Mouse (Mus musculus) ovary, postnatal 10 days (tissue): Measurements from ENCODE around the gene Pou2af1.

ENCODE experiments used
- DNase-seq: peaks from one replicate; pipeline ENCODE4 v3.0.0; 2022; ENCODE audit warnings: low spot score

Pou2af1 gene

DNA sequence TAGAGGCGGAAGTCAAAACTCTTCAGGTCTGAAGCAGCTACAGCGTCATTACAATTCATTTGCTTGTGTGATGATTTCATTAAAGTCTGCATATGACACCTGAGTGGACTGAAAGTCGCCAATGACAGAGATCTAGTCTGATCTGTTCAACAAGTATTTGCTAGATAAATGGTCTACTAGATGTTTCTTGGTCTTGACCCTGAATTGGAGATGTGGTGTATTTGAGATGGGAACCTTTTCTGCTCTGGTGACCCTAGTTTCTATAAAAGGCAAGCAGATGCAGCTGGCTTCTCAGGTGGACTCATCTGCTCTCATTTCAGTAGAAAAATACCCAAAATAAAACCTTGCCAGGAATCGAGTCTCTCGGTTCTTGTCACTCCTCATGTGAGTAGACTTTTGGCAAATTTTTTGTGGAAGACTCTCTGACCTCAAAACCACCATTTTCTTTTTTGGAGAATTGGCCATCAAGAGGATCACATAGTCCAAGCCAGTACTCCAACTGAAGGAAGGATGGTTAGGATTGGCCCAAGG is 12.2 kb downstream of the Pou2af1 start:
- DNase-seq = no peak

DNA sequence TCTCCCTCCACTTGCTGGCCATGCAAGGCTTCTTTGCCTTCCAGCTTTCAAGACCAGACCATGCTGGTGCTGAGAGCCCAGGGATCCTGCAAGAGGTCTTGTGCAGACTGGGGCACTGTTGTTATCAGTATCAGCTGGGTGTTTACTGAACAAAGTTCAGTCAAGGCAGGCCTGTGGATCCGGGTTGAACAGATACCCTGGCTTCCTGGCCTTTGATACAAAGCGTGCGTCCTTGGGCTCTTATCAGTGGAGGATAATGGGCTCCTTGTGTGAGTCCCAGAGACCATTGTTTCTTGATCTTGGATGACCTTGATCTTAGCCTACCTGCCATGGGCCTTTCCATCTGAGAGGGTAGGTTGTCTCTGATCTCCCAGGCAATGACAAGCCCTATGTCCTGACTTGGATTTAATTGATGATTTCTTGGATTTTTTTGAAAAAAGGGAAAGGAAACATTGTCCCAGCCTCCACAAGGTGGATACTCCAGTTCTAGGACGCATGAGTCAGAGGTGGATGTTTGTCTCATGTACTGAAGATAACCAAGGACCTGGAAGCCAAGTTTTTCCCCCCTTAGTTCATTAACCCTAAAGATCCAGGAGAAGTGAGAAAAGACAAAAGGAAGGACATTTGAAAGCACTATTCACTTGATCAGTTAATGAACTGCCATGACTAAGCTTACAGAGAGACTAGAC is 17.3 kb downstream of the Pou2af1 start:
- DNase-seq = no peak

DNA sequence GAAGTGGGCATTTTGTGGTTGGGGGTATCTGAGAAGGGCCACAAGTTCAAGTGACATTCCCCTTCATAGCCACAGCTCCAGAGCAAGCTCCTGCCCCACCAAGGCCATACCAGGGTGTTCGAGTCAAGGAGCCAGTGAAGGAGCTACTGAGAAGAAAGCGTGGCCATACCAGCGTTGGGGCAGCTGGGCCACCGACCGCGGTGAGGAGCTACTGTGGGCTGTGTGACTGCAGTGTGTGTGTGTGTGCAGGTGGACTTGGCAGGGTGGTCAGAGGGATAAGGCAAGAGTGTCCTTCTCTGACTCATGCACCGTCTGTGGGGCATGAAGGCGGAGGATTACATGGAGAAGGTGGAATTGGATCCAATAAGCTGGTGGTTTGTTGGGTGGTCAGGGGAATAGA is 18.7 kb downstream of the Pou2af1 start:
- DNase-seq = no peak

DNA sequence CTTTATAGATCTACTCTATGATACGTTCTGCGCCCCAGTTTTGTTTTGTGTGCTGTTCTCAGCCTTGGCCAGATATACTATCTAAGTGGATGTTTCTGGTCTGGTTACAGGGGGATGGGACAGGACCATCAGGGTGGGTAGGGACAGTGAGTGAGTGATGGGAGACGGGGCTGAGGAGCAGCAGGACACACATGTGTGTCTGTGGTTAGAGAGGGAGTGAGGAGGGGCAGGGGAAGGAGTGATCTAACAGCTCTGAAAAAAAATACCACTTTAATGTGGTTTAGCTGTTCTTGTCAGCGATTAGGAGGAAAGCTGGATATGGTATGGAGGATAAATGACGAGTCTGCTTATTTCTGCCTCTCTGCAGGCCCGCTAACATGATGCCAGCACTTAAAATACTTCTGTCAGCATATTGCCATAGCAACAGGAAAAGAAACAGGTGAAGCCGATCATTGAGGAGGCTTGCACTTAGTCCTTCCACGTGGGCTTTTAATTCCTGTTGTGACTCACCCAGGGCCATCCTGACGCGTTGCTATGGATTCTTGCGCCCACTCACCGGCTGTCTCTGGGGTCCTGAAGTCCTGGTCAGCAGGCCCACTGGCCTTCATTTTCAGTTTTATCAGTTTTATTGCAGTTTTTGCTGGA is 25.4 kb downstream of the Pou2af1 start:
- no peak for DNase-seq

DNA sequence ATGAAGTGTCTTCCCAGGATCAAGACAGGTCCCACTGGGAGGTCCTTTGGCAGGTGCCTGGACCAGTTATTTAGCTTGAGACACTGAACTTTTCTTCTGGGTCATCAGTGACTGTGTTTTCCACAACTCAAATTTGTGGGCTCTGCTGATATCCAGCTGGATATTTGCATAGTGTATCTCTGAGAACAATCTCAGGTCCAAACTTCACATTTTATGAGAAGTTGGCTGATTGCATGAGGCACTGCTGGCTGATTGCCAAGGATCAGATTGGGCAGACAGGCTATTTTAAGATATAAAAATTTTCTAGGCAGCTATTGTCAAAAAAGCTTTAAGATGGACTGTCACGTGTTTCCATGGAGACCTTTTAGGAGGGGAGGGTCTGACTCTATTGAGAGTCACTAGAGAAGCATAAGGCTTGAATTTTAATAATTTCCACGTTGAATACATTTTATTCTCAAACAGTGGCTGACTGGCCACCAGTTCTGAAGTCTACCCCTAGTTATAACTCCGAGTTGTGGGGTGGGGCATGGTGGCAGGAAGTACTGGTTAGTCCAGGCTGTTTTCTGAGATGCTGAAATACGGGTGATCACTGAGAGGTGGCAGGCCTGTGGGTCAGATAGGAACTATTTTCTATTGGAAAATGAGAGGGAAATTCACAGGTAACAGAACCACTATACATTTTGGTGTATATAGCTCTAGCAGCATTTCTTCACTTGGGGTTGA is 43.4 kb downstream of the Pou2af1 start:
- DNase-seq = no peak

DNA sequence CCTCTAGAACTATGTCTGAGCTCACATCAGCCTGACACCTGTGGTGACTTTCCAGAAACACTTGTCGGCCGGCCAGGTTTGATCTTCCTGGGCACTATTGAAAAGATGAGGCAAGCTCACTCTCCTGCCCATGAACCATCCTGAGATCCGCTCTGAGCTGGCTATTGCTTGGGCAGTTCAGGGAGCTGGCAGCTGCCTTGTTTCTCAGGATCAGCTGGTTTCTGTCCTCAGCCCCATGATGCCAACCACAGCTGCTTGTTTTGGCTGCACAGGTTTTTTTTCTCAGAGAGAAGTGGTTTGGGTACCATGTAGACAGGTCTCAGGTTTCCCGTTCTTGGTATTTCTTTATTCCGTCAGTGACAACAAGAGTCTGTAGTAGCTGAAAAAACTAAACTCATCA is 44.9 kb downstream of the Pou2af1 start:
- no peak for DNase-seq

DNA sequence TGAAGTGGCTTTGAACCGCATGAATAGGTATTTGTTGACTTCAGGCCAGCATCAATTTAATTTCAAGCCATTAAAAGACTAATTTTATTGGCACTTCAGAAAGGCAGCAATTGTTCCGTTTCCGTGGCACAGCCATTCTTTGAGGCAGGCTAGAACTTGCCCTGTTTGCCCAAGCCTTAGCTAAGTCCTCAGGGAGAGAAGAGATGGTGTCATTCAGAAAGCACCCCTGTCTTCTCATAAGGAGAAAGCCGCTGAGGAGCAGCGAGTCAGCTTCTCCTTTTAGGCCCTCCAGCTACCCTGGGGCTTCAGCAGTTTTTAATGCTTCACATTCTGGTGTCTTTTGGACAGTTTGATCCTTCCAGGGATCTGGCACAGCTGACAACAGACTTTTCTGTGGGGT is 55.3 kb downstream of the Pou2af1 start:
- DNase-seq = no peak

DNA sequence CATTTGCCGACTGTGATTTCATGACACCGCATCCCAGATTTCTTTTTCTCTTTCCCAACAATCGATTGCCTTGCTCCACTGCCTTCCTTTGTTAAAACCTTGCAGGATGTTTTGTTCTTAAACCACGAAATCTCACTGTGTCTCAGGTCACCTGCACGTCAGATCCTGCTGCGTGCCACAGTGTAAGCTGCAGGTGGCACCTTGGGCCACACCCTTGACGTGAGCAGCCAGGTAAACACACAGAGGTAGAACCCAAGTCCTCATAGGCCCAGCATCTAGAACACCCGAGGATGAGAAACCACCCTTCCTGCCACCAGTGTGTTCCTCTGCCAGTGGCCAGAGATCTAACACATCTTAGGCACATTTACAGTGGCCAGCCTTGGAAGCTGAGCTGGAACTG is 57.6 kb downstream of the Pou2af1 start:
- no peak for DNase-seq

DNA sequence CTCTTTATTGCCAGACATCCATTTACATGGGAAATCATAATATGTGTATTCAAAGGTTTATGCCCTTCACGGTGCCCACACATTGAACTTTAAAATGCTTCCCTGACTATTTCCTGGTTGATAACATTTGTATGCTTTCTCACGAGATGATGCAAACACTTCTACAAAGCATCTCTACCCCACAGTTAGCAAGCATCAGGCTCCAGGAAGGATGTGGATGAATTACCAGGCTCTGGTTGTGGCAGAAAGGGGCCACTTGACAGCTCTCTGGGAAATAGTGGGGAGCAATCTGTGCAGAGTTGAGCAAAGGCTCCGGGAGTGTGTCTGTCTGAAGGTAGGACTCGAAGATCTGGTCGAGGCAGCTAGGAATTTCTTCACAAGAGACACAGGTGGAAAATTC is 58.6 kb downstream of the Pou2af1 start:
- no peak for DNase-seq

DNA sequence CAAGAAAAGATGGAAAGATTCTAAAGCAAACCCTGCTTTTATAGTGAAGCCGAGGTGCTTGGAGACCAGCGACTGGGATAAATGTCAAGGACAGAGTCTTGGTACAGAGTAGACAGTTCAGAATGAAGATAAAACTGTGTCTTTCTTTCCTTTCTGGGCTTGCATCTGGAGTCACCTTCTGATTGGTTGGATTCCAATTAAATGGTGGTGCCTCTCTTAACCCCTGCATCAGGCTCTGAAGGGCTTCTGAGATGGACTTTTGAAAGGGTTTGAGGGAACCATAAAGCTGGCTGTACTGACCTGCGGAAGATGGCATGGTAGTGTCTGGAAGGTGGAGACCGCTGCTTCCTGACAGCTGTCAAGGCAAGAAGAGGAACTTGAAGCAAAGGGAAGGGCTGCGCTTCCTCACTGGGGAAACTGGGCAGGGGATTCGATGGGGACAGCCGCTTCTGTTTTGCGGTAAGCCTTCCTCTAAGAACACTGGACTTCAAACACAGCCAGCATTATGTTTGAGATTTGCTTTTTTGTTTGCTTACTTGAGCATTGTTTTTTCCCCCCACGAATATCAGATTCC is 60.2 kb downstream of the Pou2af1 start:
- no peak for DNase-seq

DNA sequence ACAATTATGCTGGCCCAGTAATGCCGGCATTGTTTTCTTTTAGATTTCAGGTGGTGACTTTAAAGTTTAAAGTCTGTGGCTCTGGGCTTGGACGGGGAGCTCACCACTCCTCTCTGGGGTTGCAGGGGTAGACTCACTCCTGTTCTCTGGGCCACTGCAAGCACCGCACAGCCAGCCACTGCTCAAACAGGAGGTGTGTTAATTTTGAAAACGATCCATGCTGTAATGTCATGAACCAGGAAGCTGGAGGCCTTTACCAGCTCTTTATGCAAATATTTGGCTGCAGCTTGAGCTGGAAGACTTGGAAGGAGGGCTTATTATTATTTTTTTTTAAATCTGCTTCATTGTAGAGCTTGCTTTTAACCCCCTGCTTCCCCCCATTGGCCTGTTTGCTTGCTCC is 61.2 kb downstream of the Pou2af1 start:
- DNase-seq = no peak

DNA sequence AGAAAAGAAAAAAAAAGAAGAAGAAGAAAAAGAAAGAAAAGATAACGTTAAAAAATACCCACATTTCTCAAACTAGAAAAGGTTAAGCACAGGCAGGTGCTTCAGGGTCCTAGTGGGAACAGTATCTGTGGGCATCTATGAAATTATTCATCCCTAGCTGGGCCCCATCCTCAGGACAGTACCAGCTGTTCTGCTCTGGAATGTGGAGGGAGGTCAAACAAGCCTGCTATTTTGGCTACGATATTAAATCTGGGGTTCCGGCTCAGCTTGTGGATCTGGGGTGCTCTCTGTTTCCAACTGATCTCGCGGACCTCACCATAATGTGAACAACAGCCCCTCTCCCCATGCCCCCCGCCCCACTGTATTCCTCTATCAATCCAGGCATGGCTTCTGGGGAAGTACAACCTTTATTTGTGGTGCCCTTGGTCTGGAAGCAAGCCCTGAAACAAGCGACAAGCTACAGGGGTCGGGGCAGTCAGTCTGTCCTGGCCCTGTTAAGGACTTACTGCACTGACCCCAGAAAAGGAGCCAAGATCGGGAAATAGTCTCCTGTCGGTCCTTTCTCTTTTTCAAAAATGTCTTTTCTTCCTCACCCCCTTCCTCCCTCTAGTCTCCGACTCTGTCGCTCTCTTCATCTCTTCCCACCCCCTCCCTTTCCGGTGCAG is 64.5 kb downstream of the Pou2af1 start:
- DNase-seq = no peak

DNA sequence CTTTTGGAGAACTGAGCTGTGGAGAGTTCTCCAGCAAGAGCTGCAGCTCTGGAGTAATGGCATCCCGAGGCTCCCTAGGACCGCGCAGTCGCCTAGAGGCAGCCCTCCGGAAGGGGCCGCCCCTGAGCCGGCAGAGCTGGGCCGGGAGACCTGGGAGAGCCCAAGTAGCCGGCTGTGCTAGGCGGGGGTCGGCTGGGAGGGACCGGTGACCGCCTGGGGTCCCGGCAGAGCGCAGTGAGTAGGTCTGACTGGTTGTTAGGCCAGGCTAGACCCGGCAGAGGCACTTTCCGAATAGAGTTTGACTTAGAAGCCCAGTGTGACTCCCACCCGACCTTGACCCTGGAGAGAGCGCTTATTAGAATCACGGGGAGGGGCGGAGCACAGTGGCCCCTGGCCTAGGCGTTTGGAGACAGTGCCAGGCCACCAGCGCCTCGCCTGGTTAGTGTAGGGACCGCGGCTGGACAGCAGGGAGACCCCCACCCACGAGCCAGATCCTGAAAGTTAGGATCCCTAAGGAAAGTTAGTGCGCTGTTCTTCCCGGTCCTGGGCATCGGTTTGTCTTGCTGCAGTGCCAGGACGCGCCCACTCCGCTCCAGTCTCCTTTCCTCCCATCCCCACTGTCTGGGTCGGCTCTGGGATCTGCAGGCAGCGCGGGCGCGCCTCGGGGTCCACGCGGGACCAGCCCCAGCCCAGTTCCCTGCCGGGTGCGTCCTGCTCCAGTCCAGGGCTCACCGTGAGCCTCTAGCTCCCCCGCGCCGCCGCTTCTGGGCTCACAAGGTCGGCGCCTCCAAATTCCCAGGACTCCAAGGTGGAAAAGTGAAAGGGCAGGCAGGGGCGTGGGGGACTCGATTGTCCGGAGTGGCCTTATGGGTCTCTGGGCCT is 65.2 kb downstream of the Pou2af1 start, which contains the start of gene Colca2:
Gene Colca2, minus strand, starts transcription at position 70 of the 882 bp plus-strand sequence.
- DNase-seq = peak; percentile 68

DNA sequence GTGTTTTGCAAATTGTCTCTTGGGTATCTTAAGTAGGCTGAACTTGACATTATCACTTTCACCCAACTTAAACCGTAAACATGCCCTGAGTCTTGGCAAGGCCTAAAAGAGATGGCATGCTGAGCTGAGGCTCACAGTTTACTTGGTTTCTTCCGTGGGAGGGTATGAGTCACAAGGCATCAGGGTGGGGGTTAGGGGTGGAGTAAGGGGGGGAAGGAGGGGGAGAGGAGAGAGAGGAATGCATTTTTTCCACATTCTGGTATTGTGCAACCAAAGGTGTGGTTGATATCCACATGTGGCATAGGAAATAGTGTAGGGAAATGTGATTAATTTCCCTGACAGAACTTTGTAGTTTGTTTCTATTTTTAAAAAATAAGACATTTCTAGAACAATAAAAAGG is 72.6 kb downstream of the Pou2af1 start:
- no peak for DNase-seq
